Mouse (Mus musculus): ENCODE results near the gene Prelid1. TPM values are rescaled to one million over a fixed set of nuclear protein-coding genes. Genes with fewer than 3 reads are reported as not detected.
A peak's percentile ranks its signal among the peaks of the same experiment; 100 is the strongest.

The Prelid1 gene
- total RNA-seq (2014; fragmentation: Nextera tagmentation), result 826 and 898 TPM in 2 replicates
- 325 and 333 TPM in 2 replicates for total RNA-seq (2017)
- polyA plus RNA-seq (2012), result 395 and 733 TPM in 2 replicates

GRCm38 (mm10) chr13:55319931-55320533 is at the start of gene Prelid1:
Prelid1 (plus strand) TSS chr13:55320500.
- Histone ChIP-seq H3K36me3 (replicated peaks) (peaks cover 81% of the 10 kb centered on the region), H3K4me1 (ENCODE audit: insufficient read depth, low read depth, low read length) (peaks cover 39% of the 10 kb centered on the region), H3K27me3 (ENCODE audit: insufficient read depth, low read length) (no peaks in the 10 kb centered on the region), H3K9me3 (replicated peaks) (no peaks in the 10 kb centered on the region), H3K4me3 (ENCODE audit: low read depth, low read length) (peak within 1 kb of the TSS; percentile 89)
- ATAC-seq (ENCODE audit: extremely low read depth, insufficient number of reproducible peaks, low FRiP score, poor library complexity, severe bottlenecking) (no peak), DNase-seq (ENCODE audit: low spot score) (no peak)
- TF ChIP-seq CTCF (IDR thresholded peaks at IDR 0.05; ENCODE audit: low read depth, low read length) (no peak), POLR2AphosphoS5 (IDR thresholded peaks at IDR 0.05; ENCODE audit: insufficient replicate concordance, low read depth, low read length) (no peak), GATA1 (IDR thresholded peaks at IDR 0.05; ENCODE audit: borderline replicate concordance, low read length) (no peak), TAL1 (conservative IDR thresholded peaks at IDR 0.05; ENCODE audit: low read depth, low read length) (no peak), GATA2 (IDR thresholded peaks at IDR 0.05; ENCODE audit: borderline replicate concordance, low read depth, low read length) (no peak)

- Histone ChIP-seq H3K4me1 (ENCODE audit: insufficient read depth, low read depth, low read length) (peaks cover 9% of the 10 kb centered on the region), H3K27me3 (ENCODE audit: insufficient read depth, low read length) (no peaks in the 10 kb centered on the region), H3K36me3 (replicated peaks) (peaks cover 75% of the 10 kb centered on the region), H3K4me3 (ENCODE audit: low read depth, low read length) (no peak overlapping the region), H3K9me3 (replicated peaks) (no peaks in the 10 kb centered on the region)
- ATAC-seq (ENCODE audit: extremely low read depth, insufficient number of reproducible peaks, low FRiP score, poor library complexity, severe bottlenecking) (no peak), DNase-seq (ENCODE audit: low spot score) (no peak)
- no peak for TF ChIP-seq GATA2 (IDR thresholded peaks at IDR 0.05; ENCODE audit: borderline replicate concordance, low read depth, low read length)
- no peak for TF ChIP-seq TAL1 (conservative IDR thresholded peaks at IDR 0.05; ENCODE audit: low read depth, low read length)
- TF ChIP-seq POLR2AphosphoS5 (IDR thresholded peaks at IDR 0.05; ENCODE audit: insufficient replicate concordance, low read depth, low read length), result no peak
- no peak for TF ChIP-seq GATA1 (IDR thresholded peaks at IDR 0.05; ENCODE audit: borderline replicate concordance, low read length)
- no peak for TF ChIP-seq CTCF (IDR thresholded peaks at IDR 0.05; ENCODE audit: low read depth, low read length)
These were observed 43.1 kb upstream of the Prelid1 start for GRCm38 (mm10) chr13:55277203-55277602.

DNA sequence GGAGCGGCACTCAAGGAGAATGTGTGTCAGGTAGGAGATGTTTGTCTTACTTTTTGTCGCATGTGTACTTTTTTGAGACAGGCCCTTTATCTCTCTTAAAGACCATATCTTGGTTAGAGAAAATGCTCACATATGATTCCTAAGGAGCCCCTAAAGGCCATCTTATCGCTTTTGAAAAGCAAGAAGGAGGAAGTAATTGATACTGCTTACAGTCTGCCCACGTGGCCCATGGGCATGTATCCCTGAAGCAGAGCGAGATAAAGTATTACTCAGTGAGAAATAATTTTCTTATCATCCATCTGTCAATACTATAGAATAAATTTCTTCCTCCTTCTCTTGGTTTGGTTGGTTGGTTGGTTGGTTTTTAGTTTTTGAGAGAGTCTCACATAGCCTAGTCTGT is 42.7 kb upstream of the Prelid1 start:
- DNase-seq (ENCODE audit: low spot score) (no peak), ATAC-seq (ENCODE audit: extremely low read depth, insufficient number of reproducible peaks, low FRiP score, poor library complexity, severe bottlenecking) (peak; percentile 45)
- TF ChIP-seq GATA1 (IDR thresholded peaks at IDR 0.05; ENCODE audit: borderline replicate concordance, low read length) (no peak), CTCF (IDR thresholded peaks at IDR 0.05; ENCODE audit: low read depth, low read length) (no peak), POLR2AphosphoS5 (IDR thresholded peaks at IDR 0.05; ENCODE audit: insufficient replicate concordance, low read depth, low read length) (no peak), GATA2 (IDR thresholded peaks at IDR 0.05; ENCODE audit: borderline replicate concordance, low read depth, low read length) (no peak), TAL1 (conservative IDR thresholded peaks at IDR 0.05; ENCODE audit: low read depth, low read length) (no peak)
- Histone ChIP-seq H3K4me3 (ENCODE audit: low read depth, low read length) (no peak overlapping the region), H3K27me3 (ENCODE audit: insufficient read depth, low read length) (no peaks in the 10 kb centered on the region), H3K4me1 (ENCODE audit: insufficient read depth, low read depth, low read length) (peaks cover 9% of the 10 kb centered on the region), H3K36me3 (replicated peaks) (peaks cover 77% of the 10 kb centered on the region), H3K9me3 (replicated peaks) (no peaks in the 10 kb centered on the region)

GRCm38 (mm10) chr13:55288854-55289253 is 31.4 kb upstream of the Prelid1 start:
- Histone ChIP-seq H3K36me3 (replicated peaks) (peaks cover 81% of the 10 kb centered on the region), H3K9me3 (replicated peaks) (no peaks in the 10 kb centered on the region), H3K4me1 (ENCODE audit: insufficient read depth, low read depth, low read length) (no peaks in the 10 kb centered on the region), H3K4me3 (ENCODE audit: low read depth, low read length) (no peak overlapping the region), H3K27me3 (ENCODE audit: insufficient read depth, low read length) (no peaks in the 10 kb centered on the region)
- ATAC-seq (ENCODE audit: extremely low read depth, insufficient number of reproducible peaks, low FRiP score, poor library complexity, severe bottlenecking), result no peak
- no peak for DNase-seq (ENCODE audit: low spot score)
- TF ChIP-seq GATA2 (IDR thresholded peaks at IDR 0.05; ENCODE audit: borderline replicate concordance, low read depth, low read length) (no peak), CTCF (IDR thresholded peaks at IDR 0.05; ENCODE audit: low read depth, low read length) (no peak), TAL1 (conservative IDR thresholded peaks at IDR 0.05; ENCODE audit: low read depth, low read length) (no peak), GATA1 (IDR thresholded peaks at IDR 0.05; ENCODE audit: borderline replicate concordance, low read length) (no peak), POLR2AphosphoS5 (IDR thresholded peaks at IDR 0.05; ENCODE audit: insufficient replicate concordance, low read depth, low read length) (no peak)

DNA sequence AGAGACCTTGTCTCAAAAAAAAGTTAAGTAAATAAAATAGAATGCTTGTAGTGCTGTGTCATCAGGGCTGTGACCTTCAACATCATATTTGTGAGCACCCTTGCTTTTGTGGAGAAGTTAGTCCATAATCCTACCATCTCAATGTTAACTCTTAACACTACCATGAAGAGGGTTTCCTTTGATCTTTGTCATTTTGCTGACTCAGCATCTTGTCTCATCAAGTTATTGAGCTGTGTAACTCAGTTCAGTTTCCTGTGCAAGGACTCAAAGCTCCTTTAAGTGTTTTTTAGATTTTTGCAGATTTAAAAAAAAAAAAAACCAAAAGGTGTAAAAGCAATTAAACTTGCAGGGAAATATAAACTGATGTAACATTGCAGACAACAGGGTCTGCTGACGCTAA is 23.5 kb upstream of the Prelid1 start:
- no peak overlapping the region for H3K4me3 ChIP-seq (ENCODE audit: low read depth, low read length)
- H3K4me1 ChIP-seq (ENCODE audit: insufficient read depth, low read depth, low read length), result no peaks in the 10 kb centered on the region
- H3K9me3 ChIP-seq (replicated peaks), result no peaks in the 10 kb centered on the region
- no peaks in the 10 kb centered on the region for H3K27me3 ChIP-seq (ENCODE audit: insufficient read depth, low read length)
- ATAC-seq (ENCODE audit: extremely low read depth, insufficient number of reproducible peaks, low FRiP score, poor library complexity, severe bottlenecking) (no peak), DNase-seq (ENCODE audit: low spot score) (no peak)
- peaks cover 86% of the 10 kb centered on the region for H3K36me3 ChIP-seq (replicated peaks)
- TF ChIP-seq GATA2 (IDR thresholded peaks at IDR 0.05; ENCODE audit: borderline replicate concordance, low read depth, low read length) (no peak), TAL1 (conservative IDR thresholded peaks at IDR 0.05; ENCODE audit: low read depth, low read length) (no peak), POLR2AphosphoS5 (IDR thresholded peaks at IDR 0.05; ENCODE audit: insufficient replicate concordance, low read depth, low read length) (no peak), GATA1 (IDR thresholded peaks at IDR 0.05; ENCODE audit: borderline replicate concordance, low read length) (no peak), CTCF (IDR thresholded peaks at IDR 0.05; ENCODE audit: low read depth, low read length) (no peak)

- DNase-seq (ENCODE audit: low spot score), result no peak
- no peak for ATAC-seq (ENCODE audit: extremely low read depth, insufficient number of reproducible peaks, low FRiP score, poor library complexity, severe bottlenecking)
- Histone ChIP-seq H3K9me3 (replicated peaks) (no peaks in the 10 kb centered on the region), H3K36me3 (replicated peaks) (peaks cover 84% of the 10 kb centered on the region), H3K4me1 (ENCODE audit: insufficient read depth, low read depth, low read length) (no peaks in the 10 kb centered on the region), H3K27me3 (ENCODE audit: insufficient read depth, low read length) (no peaks in the 10 kb centered on the region), H3K4me3 (ENCODE audit: low read depth, low read length) (no peak overlapping the region)
- TF ChIP-seq GATA2 (IDR thresholded peaks at IDR 0.05; ENCODE audit: borderline replicate concordance, low read depth, low read length) (no peak), POLR2AphosphoS5 (IDR thresholded peaks at IDR 0.05; ENCODE audit: insufficient replicate concordance, low read depth, low read length) (no peak), CTCF (IDR thresholded peaks at IDR 0.05; ENCODE audit: low read depth, low read length) (no peak), TAL1 (conservative IDR thresholded peaks at IDR 0.05; ENCODE audit: low read depth, low read length) (no peak), GATA1 (IDR thresholded peaks at IDR 0.05; ENCODE audit: borderline replicate concordance, low read length) (no peak)
These were observed 19.4 kb upstream of the Prelid1 start for GRCm38 (mm10) chr13:55300913-55301312.
